Mouse (Mus musculus): ENCODE measurements at regions not wholly inside any gene's neighbourhood (a gene's known extent, or its start where the extent isn't known, plus 50 kb on each side); places are given as distances from the start of the nearest gene placed in this dataset.

DNA sequence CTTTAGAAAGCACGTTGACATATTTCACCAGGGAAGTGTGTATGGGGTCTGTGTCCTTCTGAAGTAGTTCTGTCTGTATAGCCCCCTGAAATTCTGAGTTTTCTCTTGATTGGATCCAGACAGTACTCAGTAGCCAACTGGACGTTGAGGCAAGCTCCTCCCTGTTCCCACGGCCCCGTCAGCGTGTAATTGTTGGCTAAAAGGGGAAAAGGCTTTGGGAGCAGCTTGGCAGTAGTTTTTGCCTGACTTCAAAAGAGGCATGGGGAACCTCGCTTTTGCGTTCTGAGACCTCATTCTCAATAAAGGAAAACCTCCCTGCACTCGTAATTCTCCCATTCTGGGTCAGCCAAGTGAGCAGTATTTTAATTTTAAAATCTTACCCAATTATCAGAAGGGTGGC is 157.8 kb upstream of the Mphosph6 start:
- H3K4me1 ChIP-seq (ENCODE audit: control insufficient read depth, insufficient read depth, low read length): no peaks in the 10 kb centered on the region
- WGBS: 68% methylated on average over 8 of the region's 8 CpGs
- H3K79me2 ChIP-seq (replicated peaks; ENCODE audit: control insufficient read depth, insufficient read depth, low read length): no peaks in the 10 kb centered on the region
- H3K27ac ChIP-seq: no peak overlapping the region
- intact Hi-C loops (cut with DNase I): no loop called here
- TF ChIP-seq CTCF (IDR thresholded peaks at IDR 0.05) (no peak), POLR2A (IDR thresholded peaks at IDR 0.05; ENCODE audit: insufficient read depth, low read depth, low read length) (no peak), EP300 (IDR thresholded peaks at IDR 0.05; ENCODE audit: insufficient read depth, low read depth, low read length) (no peak)
- no peak for DNase-seq
- H3K27me3 ChIP-seq (ENCODE audit: control insufficient read depth, insufficient read depth, low read length): no peaks in the 10 kb centered on the region
- no peak overlapping the region for H3K9ac ChIP-seq (ENCODE audit: low read depth, low read length)
- no peaks in the 10 kb centered on the region for H3K36me3 ChIP-seq (ENCODE audit: control insufficient read depth, insufficient read depth, low read length)
- no peak overlapping the region for H3K4me3 ChIP-seq

DNA sequence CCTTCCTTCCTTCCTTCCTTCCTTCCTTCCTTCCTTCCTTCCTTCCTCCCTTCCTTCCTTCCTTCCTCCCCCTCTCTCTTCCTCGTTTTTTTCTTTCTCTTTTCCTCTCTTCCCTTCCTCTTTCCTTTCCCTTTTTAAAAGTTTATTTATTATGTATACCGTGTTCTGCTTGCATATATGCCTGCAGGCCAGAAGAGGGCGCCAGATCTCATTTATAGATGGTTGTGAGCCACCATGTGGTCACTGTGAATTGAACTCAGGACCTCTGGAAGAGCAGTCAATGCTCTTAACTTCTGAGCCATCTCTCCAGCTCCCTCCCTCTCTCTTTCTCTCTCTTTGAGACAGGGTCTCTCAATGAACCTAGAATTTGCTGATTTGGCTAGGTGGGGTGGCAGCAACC is 157.2 kb upstream of the Mphosph6 start:
- 31% methylated on average over 3 of the region's 3 CpGs for WGBS
- no peaks in the 10 kb centered on the region for H3K4me1 ChIP-seq (ENCODE audit: control insufficient read depth, insufficient read depth, low read length)
- H3K27me3 ChIP-seq (ENCODE audit: control insufficient read depth, insufficient read depth, low read length): no peaks in the 10 kb centered on the region
- no peaks in the 10 kb centered on the region for H3K36me3 ChIP-seq (ENCODE audit: control insufficient read depth, insufficient read depth, low read length)
- H3K4me3 ChIP-seq: no peak overlapping the region
- no peak for DNase-seq
- TF ChIP-seq CTCF (IDR thresholded peaks at IDR 0.05) (peak; percentile 34), POLR2A (IDR thresholded peaks at IDR 0.05; ENCODE audit: insufficient read depth, low read depth, low read length) (no peak), EP300 (IDR thresholded peaks at IDR 0.05; ENCODE audit: insufficient read depth, low read depth, low read length) (no peak)
- no peak overlapping the region for H3K27ac ChIP-seq
- intact Hi-C loops (cut with DNase I): no loop called here
- no peaks in the 10 kb centered on the region for H3K79me2 ChIP-seq (replicated peaks; ENCODE audit: control insufficient read depth, insufficient read depth, low read length)
- no peak overlapping the region for H3K9ac ChIP-seq (ENCODE audit: low read depth, low read length)

DNA sequence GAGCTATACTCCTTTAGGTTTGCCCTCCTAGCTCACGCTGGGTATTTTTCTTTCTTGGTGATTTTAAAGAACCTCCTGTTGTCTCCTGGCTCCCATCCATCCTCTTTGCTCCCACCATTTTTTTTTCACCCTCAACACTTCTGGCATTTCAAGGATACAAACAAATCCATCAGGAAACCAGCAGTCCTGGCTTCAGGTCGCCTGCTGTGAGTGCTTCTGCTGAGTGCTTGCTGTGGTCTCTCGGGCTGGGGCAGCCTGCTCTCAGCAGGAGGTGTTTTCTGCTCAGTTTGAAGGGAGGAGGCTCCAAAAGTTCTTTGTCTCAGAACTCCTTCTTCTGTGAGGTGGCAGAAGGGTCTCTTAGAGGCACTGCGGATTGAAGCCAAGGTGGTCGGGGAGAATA is 149.9 kb upstream of the Mphosph6 start:
- WGBS: 38% methylated on average over 5 of the region's 5 CpGs
- Histone ChIP-seq H3K9ac (ENCODE audit: low read depth, low read length) (no peak overlapping the region), H3K4me3 (no peak overlapping the region), H3K79me2 (replicated peaks; ENCODE audit: control insufficient read depth, insufficient read depth, low read length) (no peaks in the 10 kb centered on the region), H3K4me1 (ENCODE audit: control insufficient read depth, insufficient read depth, low read length) (no peaks in the 10 kb centered on the region), H3K27ac (no peak overlapping the region), H3K36me3 (ENCODE audit: control insufficient read depth, insufficient read depth, low read length) (no peaks in the 10 kb centered on the region), H3K27me3 (ENCODE audit: control insufficient read depth, insufficient read depth, low read length) (no peaks in the 10 kb centered on the region)
- TF ChIP-seq POLR2A (IDR thresholded peaks at IDR 0.05; ENCODE audit: insufficient read depth, low read depth, low read length): no peak
- TF ChIP-seq CTCF (IDR thresholded peaks at IDR 0.05): no peak
- no peak for TF ChIP-seq EP300 (IDR thresholded peaks at IDR 0.05; ENCODE audit: insufficient read depth, low read depth, low read length)
- intact Hi-C loops (cut with DNase I): no loop called here
- DNase-seq: no peak

DNA sequence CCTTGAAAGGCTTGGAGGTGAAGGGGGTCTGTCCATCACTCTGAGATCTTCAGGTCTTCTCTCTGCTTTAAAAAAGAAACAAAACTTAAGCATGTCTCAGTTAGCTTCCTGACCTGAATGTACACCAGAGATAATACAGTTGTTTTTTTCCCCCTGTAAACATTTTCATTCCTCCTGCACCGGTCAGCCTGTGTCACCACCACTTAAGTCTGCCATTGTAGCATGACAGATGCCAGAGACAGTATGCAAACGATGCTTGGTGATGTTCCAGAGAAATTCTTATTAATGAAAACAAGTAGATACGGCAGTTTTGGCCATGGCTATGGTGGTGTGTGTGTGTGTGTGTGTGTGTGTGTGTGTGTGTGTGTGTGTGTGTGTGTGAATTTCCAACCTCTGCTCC is 144.8 kb upstream of the Mphosph6 start:
- no peaks in the 10 kb centered on the region for H3K4me1 ChIP-seq (ENCODE audit: control insufficient read depth, insufficient read depth, low read length)
- H3K27ac ChIP-seq: no peak overlapping the region
- no peak overlapping the region for H3K4me3 ChIP-seq
- intact Hi-C loops (cut with DNase I): no loop called here
- H3K79me2 ChIP-seq (replicated peaks; ENCODE audit: control insufficient read depth, insufficient read depth, low read length): no peaks in the 10 kb centered on the region
- TF ChIP-seq POLR2A (IDR thresholded peaks at IDR 0.05; ENCODE audit: insufficient read depth, low read depth, low read length) (no peak), EP300 (IDR thresholded peaks at IDR 0.05; ENCODE audit: insufficient read depth, low read depth, low read length) (no peak), CTCF (IDR thresholded peaks at IDR 0.05) (no peak)
- H3K27me3 ChIP-seq (ENCODE audit: control insufficient read depth, insufficient read depth, low read length): no peaks in the 10 kb centered on the region
- DNase-seq: no peak
- WGBS: 30% methylated on average over 3 of the region's 3 CpGs
- no peak overlapping the region for H3K9ac ChIP-seq (ENCODE audit: low read depth, low read length)
- H3K36me3 ChIP-seq (ENCODE audit: control insufficient read depth, insufficient read depth, low read length): no peaks in the 10 kb centered on the region

DNA sequence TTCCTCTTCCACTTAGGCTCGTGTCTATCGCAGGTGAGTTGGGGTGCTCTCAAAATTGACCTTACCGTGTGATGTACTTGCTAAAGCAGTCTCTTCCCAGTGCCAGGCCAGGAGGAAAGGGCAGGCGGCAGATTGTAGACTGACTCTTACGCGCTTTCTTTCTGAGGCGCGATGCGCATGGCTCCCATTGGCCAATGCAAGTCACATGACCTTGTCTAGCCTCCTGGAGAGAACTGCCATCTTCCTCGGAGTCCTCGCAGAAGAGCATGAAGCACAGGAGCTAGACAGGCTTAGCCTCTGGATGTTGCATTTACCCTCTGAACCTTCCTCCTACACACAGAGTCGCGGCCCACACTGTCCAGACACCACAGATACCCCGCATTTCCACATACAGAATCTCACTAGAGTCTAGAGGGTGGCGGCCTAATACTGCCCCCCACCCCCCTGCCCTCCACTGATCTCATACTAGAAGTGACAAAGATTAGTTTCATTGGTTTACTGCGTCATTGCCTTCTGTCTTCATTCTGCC is 132.9 kb upstream of the Mphosph6 start:
- TF ChIP-seq POLR2A (IDR thresholded peaks at IDR 0.05; ENCODE audit: insufficient read depth, low read depth, low read length) (no peak), EP300 (IDR thresholded peaks at IDR 0.05; ENCODE audit: insufficient read depth, low read depth, low read length) (no peak), CTCF (IDR thresholded peaks at IDR 0.05) (no peak)
- intact Hi-C loops (cut with DNase I): loop anchor here (5.0 to 10.0 kb wide), 4 partner anchors 300 to 770 kb away; no protein-coding TSS in a partner anchor
- DNase-seq: peak; percentile 2 to 17
- Histone ChIP-seq H3K9ac (ENCODE audit: low read depth, low read length) (no peak overlapping the region), H3K36me3 (ENCODE audit: control insufficient read depth, insufficient read depth, low read length) (no peaks in the 10 kb centered on the region), H3K4me1 (ENCODE audit: control insufficient read depth, insufficient read depth, low read length) (peaks cover 2% of the 10 kb centered on the region), H3K27me3 (ENCODE audit: control insufficient read depth, insufficient read depth, low read length) (no peaks in the 10 kb centered on the region), H3K79me2 (replicated peaks; ENCODE audit: control insufficient read depth, insufficient read depth, low read length) (no peaks in the 10 kb centered on the region), H3K4me3 (no peak overlapping the region), H3K27ac (no peak overlapping the region)
- WGBS: 90% methylated on average over 16 of the region's 16 CpGs

- Histone ChIP-seq H3K79me2 (replicated peaks; ENCODE audit: control insufficient read depth, insufficient read depth, low read length) (no peaks in the 10 kb centered on the region), H3K27me3 (ENCODE audit: control insufficient read depth, insufficient read depth, low read length) (no peaks in the 10 kb centered on the region), H3K27ac (no peak overlapping the region), H3K4me1 (ENCODE audit: control insufficient read depth, insufficient read depth, low read length) (peaks cover 2% of the 10 kb centered on the region), H3K4me3 (no peak overlapping the region), H3K36me3 (ENCODE audit: control insufficient read depth, insufficient read depth, low read length) (no peaks in the 10 kb centered on the region), H3K9ac (ENCODE audit: low read depth, low read length) (no peak overlapping the region)
- TF ChIP-seq CTCF (IDR thresholded peaks at IDR 0.05) (peak; percentile 78), EP300 (IDR thresholded peaks at IDR 0.05; ENCODE audit: insufficient read depth, low read depth, low read length) (no peak)
- intact Hi-C loops (cut with DNase I): loop anchor here (1.0 to 10.0 kb wide), 6 partner anchors 304 to 1134 kb away; no protein-coding TSS in a partner anchor
- no peak for DNase-seq
- WGBS: 56% methylated on average over 6 of the region's 6 CpGs
Measured at GRCm38 (mm10) chr8:117930687-117931086, 128.9 kb upstream of the Mphosph6 start.

Measured in heart, adult 2 months (tissue).